Mouse (Mus musculus) MEL (cell line): ENCODE measurements around the gene Tbc1d1.

ENCODE experiments used
- CHD1 ChIP-seq: IDR thresholded peaks from 2 replicates; pipeline ENCODE4 v1.6.1; 2012; ENCODE audit warnings: low read depth, mild to moderate bottlenecking, inconsistent platforms, low read length, improper control_type of control experiment
- CTCF ChIP-seq, 3 experiments: IDR thresholded peaks in 2 of 3; conservative IDR thresholded peaks in 1 of 3; 2 replicates each; pipeline ENCODE4 v1.5.1; 2011 to 2012; ENCODE audit warnings: low read length in 3 of 3, low read depth in 2 of 3, mild to moderate bottlenecking in 2 of 3, improper control_type of control experiment in 1 of 3, inconsistent platforms in 1 of 3, mixed read lengths in 1 of 3, moderate library complexity in 1 of 3; ENCODE audit not compliant: control insufficient read depth in 1 of 3, insufficient read depth in 1 of 3, poor library complexity in 1 of 3, severe bottlenecking in 1 of 3
- ETS1 ChIP-seq: IDR thresholded peaks from 2 replicates; pipeline ENCODE4 v1.6.1; 2012; ENCODE audit warnings: low read depth, mild to moderate bottlenecking, inconsistent platforms, low read length, improper control_type of control experiment, moderate library complexity
- GATA1 ChIP-seq: IDR thresholded peaks from 2 replicates; pipeline ENCODE4 v1.6.1; 2011; ENCODE audit warnings: low read depth, low read length, improper control_type of control experiment
- KAT2A ChIP-seq: conservative IDR thresholded peaks from 2 replicates; pipeline ENCODE4 v1.6.1; 2012; ENCODE audit warnings: low read depth, low read length, improper control_type of control experiment, inconsistent platforms
- MAFK ChIP-seq: IDR thresholded peaks from 2 replicates; pipeline ENCODE4 v1.6.1; 2011; ENCODE audit warnings: low read depth, mild to moderate bottlenecking, low read length, improper control_type of control experiment, borderline replicate concordance
- POLR2A ChIP-seq, 2 experiments: IDR thresholded peaks; 2 replicates each; pipeline ENCODE4 v1.6.1; 2011 to 2012; ENCODE audit warnings: low read length in 2 of 2, mild to moderate bottlenecking in 2 of 2, control low read depth in 1 of 2, improper control_type of control experiment in 1 of 2, low read depth in 1 of 2, moderate library complexity in 1 of 2; ENCODE audit not compliant: control insufficient read depth in 1 of 2, insufficient read depth in 1 of 2, poor library complexity in 1 of 2
- POLR2AphosphoS5 ChIP-seq: IDR thresholded peaks from 2 replicates; pipeline ENCODE4 v1.6.1; 2012; ENCODE audit warnings: low read depth, borderline replicate concordance, mild to moderate bottlenecking, inconsistent platforms, low read length, moderate library complexity, mixed read lengths
- SMC3 ChIP-seq: IDR thresholded peaks from 2 replicates; pipeline ENCODE4 v1.6.1; 2011; ENCODE audit warnings: low read depth, low read length, improper control_type of control experiment
- USF1 ChIP-seq: IDR thresholded peaks from 2 replicates; pipeline ENCODE4 v1.6.1; 2014; ENCODE audit warnings: low read depth, mild to moderate bottlenecking, inconsistent platforms, low read length, improper control_type of control experiment, moderate library complexity
- USF2 ChIP-seq, 2 experiments: IDR thresholded peaks; 2 replicates each; pipeline ENCODE4 v1.6.1; 2011 to 2012; ENCODE audit warnings: improper control_type of control experiment in 2 of 2, low read length in 2 of 2, borderline replicate concordance in 1 of 2, inconsistent platforms in 1 of 2, low read depth in 1 of 2, mild to moderate bottlenecking in 1 of 2; ENCODE audit not compliant: insufficient read depth in 1 of 2
- ZC3H11A ChIP-seq: IDR thresholded peaks from 2 replicates; pipeline ENCODE4 v1.6.1; 2012; ENCODE audit warnings: low read depth, mild to moderate bottlenecking, inconsistent platforms, low read length, improper control_type of control experiment

DNA sequence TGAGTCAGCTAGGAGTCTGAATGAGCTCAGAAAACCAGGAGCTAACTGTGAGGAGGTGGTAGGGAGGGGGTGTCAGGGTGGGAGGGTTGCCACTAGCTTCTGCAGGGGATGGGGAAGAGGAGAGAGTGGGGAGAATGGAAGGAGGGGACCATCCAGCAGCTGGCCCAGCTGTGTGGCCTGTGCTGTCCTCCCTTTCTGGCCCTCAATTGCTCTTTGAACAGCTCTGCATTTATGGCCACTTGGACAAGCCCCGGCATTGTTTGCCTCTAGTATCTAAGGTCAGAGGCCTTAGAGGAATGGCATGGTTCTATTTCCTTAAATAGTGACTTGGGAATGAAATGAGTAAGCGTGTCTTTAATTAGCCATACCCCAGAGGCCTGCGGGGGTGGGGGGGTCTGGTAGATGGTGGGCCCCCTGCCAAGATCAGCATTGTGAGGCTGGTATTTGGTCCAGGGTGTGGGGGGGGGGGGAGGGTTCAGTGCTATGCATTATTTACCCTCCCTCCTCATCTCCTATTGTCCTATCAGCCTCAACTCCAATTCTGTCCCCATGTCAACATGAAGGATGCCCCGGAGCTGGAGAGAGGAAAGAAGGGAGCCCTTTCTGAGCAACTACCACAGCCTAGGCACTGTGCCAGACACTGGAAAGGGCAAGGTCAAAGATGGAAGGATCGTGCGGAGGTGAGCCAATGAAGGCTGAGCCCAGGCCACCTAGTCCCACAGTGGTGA is 233.3 kb downstream of the Tbc1d1 start:
- TF ChIP-seq MAFK (no peak), ETS1 (no peak), POLR2AphosphoS5 (no peak), ZC3H11A (no peak), SMC3 (no peak), CTCF (IDR thresholded peaks at IDR 0.05 in 2 of 3, conservative IDR thresholded peaks at IDR 0.05 in 1 of 3; ENCODE audit: control insufficient read depth in 1 of 3, insufficient read depth in 1 of 3, low read depth in 2 of 3, low read length in 3 of 3, poor library complexity in 1 of 3, severe bottlenecking in 1 of 3) (no peak), KAT2A (no peak), POLR2A (IDR thresholded peaks at IDR 0.05; ENCODE audit: control insufficient read depth in 1 of 2, insufficient read depth in 1 of 2, low read depth in 1 of 2, low read length in 2 of 2, poor library complexity in 1 of 2) (no peak), USF2 (IDR thresholded peaks at IDR 0.05; ENCODE audit: borderline replicate concordance in 1 of 2, insufficient read depth in 1 of 2, low read depth in 1 of 2, low read length in 2 of 2) (no peak), USF1 (no peak), GATA1 (no peak), CHD1 (no peak)
